Mouse (Mus musculus) thymus, adult 2 months (tissue): ENCODE results near the gene Pkn1. TPM values are rescaled to one million over a fixed set of nuclear protein-coding genes. Genes with fewer than 3 reads are reported as not detected.

Experiments
- DNase-seq: peaks from one replicate; pipeline ENCODE4 v3.0.0; 2021
- H3K27ac ChIP-seq: fragments of 200-500 bp; 2 replicates; pipeline ENCODE4 v1.5.1; 2012; ENCODE audit warnings: low read length, control low read depth; ENCODE audit not compliant: control insufficient read depth, insufficient read depth
- H3K27me3 ChIP-seq: fragments of 200-500 bp; 2 replicates; pipeline ENCODE4 v1.6.1; 2012; ENCODE audit warnings: mild to moderate bottlenecking, low read length, moderate library complexity, mixed read lengths; ENCODE audit not compliant: control insufficient read depth, insufficient read depth
- H3K36me3 ChIP-seq: fragments of 200-500 bp; 2 replicates; pipeline ENCODE4 v1.6.1; 2012; ENCODE audit warnings: mild to moderate bottlenecking, low read length, moderate library complexity; ENCODE audit not compliant: control insufficient read depth, insufficient read depth
- H3K4me1 ChIP-seq: fragments of 200-500 bp; replicated peaks from 2 replicates; pipeline ENCODE4 v1.6.1; 2012; ENCODE audit warnings: low read length; ENCODE audit not compliant: control insufficient read depth, insufficient read depth
- H3K4me3 ChIP-seq: fragments of 200-500 bp; 2 replicates; pipeline ENCODE4 v1.5.1; 2012; ENCODE audit warnings: mild to moderate bottlenecking, low read length, control low read depth, moderate library complexity; ENCODE audit not compliant: control insufficient read depth, insufficient read depth
- CTCF ChIP-seq: fragments of 200-500 bp; IDR thresholded peaks from 2 replicates; pipeline ENCODE4 v1.5.1; 2012; ENCODE audit warnings: mild to moderate bottlenecking, control low read depth, low read length, moderate library complexity, borderline replicate concordance; ENCODE audit not compliant: control insufficient read depth, poor library complexity, insufficient read depth; ENCODE audit errors: extremely low read depth
- POLR2A ChIP-seq: fragments of 200-500 bp; IDR thresholded peaks from 2 replicates; pipeline ENCODE4 v1.6.1; 2012; ENCODE audit warnings: mild to moderate bottlenecking, low read length, control low read depth, moderate library complexity; ENCODE audit not compliant: control insufficient read depth, poor library complexity, insufficient read depth; ENCODE audit errors: extremely low read depth
- WGBS: fragments of 180-500 bp; shearing (Covaris S2); methylation state at CpG from one replicate; pipeline ENCODE4 v1.1.7; 2018; 5-methylcytosine and 5-hydroxymethylcytosine counted together
- polyA plus RNA-seq: library from polyadenylated mRNA; depleted of rRNA; stranded (reverse); fragments of >200 nt; gene quantifications from 2 replicates; pipeline ENCODE4 v1.2.3, GENCODE M21; 2012

Pkn1 gene
- polyA plus RNA-seq, 1 experiment, result 324 TPM

DNA sequence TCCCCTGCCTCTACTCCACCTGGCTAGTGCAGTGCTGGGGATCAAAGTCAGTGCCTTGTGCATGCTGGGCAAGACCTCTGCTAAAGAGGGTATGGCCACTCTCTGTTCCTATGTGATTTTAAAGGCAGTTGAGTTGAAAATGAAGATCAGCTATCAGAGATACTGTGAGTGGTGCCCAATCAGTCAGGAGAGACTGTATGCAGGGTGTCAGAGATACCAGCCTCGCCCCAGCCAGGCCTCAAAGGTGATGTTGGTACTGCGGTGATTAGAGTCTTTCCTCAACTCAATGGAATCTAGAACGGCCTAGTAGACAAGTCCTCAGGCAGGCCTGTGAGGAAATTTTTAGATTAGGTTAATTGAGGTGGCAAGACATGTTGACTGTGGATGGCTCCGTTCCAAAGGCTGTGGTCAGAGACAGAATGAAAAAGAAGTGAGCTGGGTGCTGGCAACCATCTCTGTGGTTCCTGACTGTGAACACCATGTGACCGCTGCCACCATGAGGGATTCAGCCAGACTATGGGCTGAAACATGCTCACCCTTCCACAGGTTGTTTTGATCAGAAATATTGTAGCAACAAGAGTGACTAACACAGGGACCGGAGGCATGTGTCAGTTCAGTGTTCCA is 73.2 kb downstream of the Pkn1 start:
- H3K27me3 ChIP-seq, result no peaks in the 10 kb centered on the region
- H3K36me3 ChIP-seq, result no peaks in the 10 kb centered on the region
- 75% methylated on average over 6 of the region's 6 CpGs for WGBS
- DNase-seq, result no peak
- no peak overlapping the region for H3K4me3 ChIP-seq
- TF ChIP-seq POLR2A (no peak), CTCF (no peak)
- H3K4me1 ChIP-seq, result peaks cover 3% of the 10 kb centered on the region
- no peak overlapping the region for H3K27ac ChIP-seq

DNA sequence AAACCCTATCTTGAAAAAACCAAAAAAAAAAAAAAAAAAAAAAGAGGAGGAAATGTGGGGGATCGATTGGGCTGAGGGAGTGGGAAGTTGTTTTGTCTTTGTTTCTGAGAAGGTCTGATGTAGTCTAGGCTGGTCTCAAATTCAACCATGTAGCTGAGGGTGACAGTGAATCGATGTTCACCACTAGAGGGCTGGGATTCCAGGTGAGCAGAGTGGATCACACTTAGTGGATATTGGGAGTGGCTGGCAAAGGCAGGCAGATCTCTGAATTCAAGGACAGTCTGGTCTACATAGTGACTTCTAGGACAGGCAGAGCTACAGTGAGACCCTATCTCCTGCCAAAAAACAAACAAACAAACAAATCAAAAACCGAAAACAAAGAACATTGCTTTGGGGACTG is 74.2 kb downstream of the Pkn1 start:
- no peaks in the 10 kb centered on the region for H3K36me3 ChIP-seq
- no peak overlapping the region for H3K4me3 ChIP-seq
- WGBS, result 36% methylated on average over 3 of the region's 3 CpGs
- H3K27me3 ChIP-seq, result no peaks in the 10 kb centered on the region
- no peak for TF ChIP-seq CTCF
- no peak for TF ChIP-seq POLR2A
- H3K27ac ChIP-seq, result no peak overlapping the region
- peaks cover 9% of the 10 kb centered on the region for H3K4me1 ChIP-seq
- DNase-seq, result no peak

DNA sequence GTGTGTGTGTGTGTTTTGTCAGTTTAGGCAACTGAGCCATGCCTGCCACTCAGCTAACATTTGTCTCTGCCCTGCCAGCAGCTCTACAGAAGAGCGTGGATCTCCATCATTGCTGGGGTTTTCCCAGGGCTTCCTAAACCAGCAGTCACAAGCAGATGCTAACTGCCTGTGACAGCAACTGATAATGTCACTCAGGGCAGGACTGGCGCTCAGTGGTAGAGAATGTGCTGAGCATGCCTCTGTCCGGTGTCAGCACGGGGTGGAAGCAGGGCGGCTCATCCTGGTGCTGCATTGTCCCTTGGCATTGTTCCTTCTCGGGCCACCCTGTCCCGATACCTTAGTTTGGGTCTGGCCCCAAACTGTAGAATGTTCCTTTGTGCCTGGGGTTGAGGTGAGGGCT is 75.4 kb downstream of the Pkn1 start:
- H3K36me3 ChIP-seq, result no peaks in the 10 kb centered on the region
- TF ChIP-seq CTCF, result no peak
- H3K4me3 ChIP-seq, result no peak overlapping the region
- no peak for DNase-seq
- H3K27me3 ChIP-seq, result no peaks in the 10 kb centered on the region
- peaks cover 14% of the 10 kb centered on the region for H3K4me1 ChIP-seq
- WGBS, result 97% methylated on average over 7 of the region's 7 CpGs
- no peak overlapping the region for H3K27ac ChIP-seq

DNA sequence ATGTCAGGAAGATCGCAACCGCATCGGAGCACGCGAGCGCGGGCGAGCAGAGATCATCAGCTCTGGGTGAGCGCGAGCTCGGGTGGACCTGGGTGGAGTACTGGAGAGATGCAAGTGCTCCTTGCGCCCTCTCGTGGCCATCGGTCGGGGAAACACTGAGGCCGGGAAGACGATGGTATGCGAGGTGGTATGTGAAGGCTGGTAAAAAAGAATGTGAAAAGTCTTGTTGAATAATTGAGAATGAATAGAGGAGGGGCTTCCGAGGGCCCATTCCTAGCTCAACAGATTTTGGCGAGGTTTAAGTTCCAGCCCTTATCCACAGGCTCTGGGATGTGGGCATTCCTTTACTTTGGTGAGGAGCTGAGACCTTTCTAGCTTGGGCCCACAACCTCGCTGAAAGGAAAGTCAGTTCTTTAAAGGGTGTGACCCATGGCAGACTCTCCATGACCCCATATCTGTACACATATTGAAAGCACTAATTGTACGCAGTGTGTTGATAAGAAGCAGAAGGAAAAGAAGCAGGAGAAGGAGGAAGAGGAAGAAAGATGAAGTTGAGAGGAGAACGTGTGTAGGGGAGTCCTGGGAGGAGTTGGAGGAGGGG is 76.5 kb downstream of the Pkn1 start:
- Histone ChIP-seq H3K27ac (no peak overlapping the region), H3K27me3 (no peaks in the 10 kb centered on the region), H3K4me3 (peak overlapping the region; percentile 18), H3K36me3 (no peaks in the 10 kb centered on the region), H3K4me1 (peaks cover 14% of the 10 kb centered on the region)
- WGBS, result 12% methylated on average over 23 of the region's 23 CpGs
- DNase-seq, result peak; percentile 89
- TF ChIP-seq CTCF (peak; percentile 95), POLR2A (no peak)

DNA sequence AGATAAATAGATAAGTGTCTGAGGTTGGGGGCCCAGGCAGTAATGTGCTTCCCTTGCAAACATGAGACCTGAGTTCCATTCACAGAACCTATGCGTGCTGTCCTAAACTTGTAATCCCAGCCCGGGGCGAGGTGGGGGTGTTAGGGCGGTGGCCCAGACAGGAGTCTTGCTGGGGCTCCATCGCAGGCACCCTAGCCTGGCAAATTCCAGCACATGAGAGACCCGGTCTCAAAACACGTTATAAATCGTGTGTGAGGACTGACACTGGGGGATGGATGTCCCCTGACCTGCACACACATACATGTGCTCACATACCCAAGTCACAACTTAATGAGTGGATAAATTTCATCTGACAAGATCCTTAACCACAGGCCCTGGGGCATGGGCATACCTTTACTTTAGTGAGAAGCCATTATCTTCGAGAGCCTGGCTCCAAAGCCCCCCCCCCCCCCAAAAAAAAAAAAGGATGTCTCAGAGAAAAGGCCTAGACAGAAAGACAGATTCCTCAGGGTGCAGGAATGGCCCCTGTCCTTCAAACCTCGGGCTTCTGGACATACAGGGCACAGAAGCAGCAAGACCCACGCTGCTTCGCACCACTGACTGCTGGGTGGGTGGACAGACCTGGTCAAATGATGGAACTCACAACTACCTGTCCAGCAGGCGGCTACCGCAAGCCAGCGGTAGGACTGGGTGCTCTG is 77.1 kb downstream of the Pkn1 start:
- TF ChIP-seq POLR2A (no peak), CTCF (no peak)

DNA sequence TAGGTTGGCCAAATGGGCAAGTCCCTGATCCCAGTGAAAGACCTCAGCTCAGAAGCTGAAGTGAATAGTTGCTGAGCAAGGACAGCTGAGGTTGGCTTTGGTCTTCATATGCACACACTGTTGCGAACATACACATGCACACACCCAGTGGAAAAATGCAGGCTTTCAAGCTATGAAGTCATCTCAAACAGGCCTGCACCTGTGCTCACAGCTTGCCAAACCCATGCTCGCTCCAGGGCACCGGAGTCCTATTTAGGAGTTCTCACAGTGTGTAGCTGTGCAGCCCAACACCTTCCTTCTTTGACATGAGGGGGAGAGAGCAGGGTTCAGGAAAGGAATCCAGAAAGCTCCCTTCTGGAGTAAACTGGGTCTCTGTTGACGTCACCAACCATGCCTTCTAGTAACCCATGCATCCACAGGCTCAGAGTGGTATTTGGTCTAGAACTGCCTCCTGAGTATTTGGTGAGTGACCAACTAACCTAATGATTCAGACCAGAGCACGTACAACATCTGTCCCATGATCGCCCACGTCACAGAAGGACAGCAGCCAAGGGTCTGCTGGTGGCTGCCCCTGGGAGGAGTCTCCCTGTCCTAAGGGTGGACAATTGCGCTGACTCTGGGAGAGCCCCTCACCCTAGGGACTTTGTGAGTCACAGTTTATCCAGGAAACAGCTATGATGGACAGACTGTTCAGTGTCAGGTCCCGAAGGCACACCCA is 79.3 kb downstream of the Pkn1 start:
- H3K27me3 ChIP-seq, result no peaks in the 10 kb centered on the region
- no peaks in the 10 kb centered on the region for H3K36me3 ChIP-seq
- peaks cover 18% of the 10 kb centered on the region for H3K4me1 ChIP-seq
- no peak overlapping the region for H3K4me3 ChIP-seq
- 79% methylated on average over 9 of the region's 9 CpGs for WGBS
- no peak for TF ChIP-seq CTCF
- no peak for TF ChIP-seq POLR2A
- peak; percentile 37 for DNase-seq
- peak overlapping the region; percentile 85 for H3K27ac ChIP-seq

More for the DNA sequence above, 77.1 kb downstream of the Pkn1 start:
- H3K27ac ChIP-seq, result no peak overlapping the region
- peaks cover 18% of the 10 kb centered on the region for H3K4me1 ChIP-seq
- H3K4me3 ChIP-seq, result peak overlapping the region; percentile 18
- no peaks in the 10 kb centered on the region for H3K27me3 ChIP-seq
- H3K36me3 ChIP-seq, result no peaks in the 10 kb centered on the region
- WGBS, result 63% methylated on average over 15 of the region's 15 CpGs
- no peak for DNase-seq
